Mouse (Mus musculus): Measurements from ENCODE around the gene Grin1. TPM values are rescaled to one million over a fixed set of nuclear protein-coding genes. Genes with fewer than 3 reads are reported as not detected.

Gene Grin1
- polyA plus RNA-seq, 1 experiment from 2014 or later = 0.32 TPM

DNA sequence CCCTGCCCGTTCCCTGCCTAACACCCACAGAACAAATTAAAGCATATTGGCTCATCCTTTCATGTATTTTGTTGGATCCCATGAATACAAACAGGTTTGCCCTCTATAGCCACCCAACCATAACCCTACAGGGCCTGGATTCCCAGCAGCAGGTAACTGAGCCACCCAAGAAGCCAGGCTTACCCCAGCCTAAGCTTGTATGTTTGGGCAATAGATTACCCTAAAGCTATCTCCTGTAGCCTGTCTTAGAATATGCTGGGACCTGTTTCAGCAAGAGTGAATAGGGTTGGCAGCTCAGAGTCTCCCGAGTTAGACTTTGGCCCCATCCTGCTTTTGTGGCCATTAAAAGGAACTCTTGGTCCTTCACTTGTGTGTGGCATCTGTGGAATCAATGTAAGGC is 33.4 kb downstream of the Grin1 start:
- no peak overlapping the region for H3K9ac ChIP-seq (ENCODE audit: low read depth, low read length)
- no peak overlapping the region for H3K27ac ChIP-seq (ENCODE audit: low read depth, low read length)
- H3K36me3 ChIP-seq (ENCODE audit: control insufficient read depth, insufficient read depth, low read length) = peaks cover 47% of the 10 kb centered on the region
- H3K9me3 ChIP-seq (ENCODE audit: control insufficient read depth, low read length) = no peaks in the 10 kb centered on the region
- H3K4me3 ChIP-seq (ENCODE audit: low read length) = no peak overlapping the region
- 0 out of 2 replicates have a peak, but pooled peaks cover 2% of the 10 kb centered on the region for H3K4me1 ChIP-seq (ENCODE audit: control insufficient read depth, insufficient read depth, low read length)
- WGBS = 94% methylated on average over 2 of the region's 2 CpGs
- H3K27me3 ChIP-seq (ENCODE audit: control insufficient read depth, insufficient read depth, low read length) = peaks cover 28% of the 10 kb centered on the region
- H3K4me2 ChIP-seq (replicated peaks; ENCODE audit: low read depth, low read length) = no peak overlapping the region
- no peak for ATAC-seq (ENCODE audit: low FRiP score, low TSS enrichment)

DNA sequence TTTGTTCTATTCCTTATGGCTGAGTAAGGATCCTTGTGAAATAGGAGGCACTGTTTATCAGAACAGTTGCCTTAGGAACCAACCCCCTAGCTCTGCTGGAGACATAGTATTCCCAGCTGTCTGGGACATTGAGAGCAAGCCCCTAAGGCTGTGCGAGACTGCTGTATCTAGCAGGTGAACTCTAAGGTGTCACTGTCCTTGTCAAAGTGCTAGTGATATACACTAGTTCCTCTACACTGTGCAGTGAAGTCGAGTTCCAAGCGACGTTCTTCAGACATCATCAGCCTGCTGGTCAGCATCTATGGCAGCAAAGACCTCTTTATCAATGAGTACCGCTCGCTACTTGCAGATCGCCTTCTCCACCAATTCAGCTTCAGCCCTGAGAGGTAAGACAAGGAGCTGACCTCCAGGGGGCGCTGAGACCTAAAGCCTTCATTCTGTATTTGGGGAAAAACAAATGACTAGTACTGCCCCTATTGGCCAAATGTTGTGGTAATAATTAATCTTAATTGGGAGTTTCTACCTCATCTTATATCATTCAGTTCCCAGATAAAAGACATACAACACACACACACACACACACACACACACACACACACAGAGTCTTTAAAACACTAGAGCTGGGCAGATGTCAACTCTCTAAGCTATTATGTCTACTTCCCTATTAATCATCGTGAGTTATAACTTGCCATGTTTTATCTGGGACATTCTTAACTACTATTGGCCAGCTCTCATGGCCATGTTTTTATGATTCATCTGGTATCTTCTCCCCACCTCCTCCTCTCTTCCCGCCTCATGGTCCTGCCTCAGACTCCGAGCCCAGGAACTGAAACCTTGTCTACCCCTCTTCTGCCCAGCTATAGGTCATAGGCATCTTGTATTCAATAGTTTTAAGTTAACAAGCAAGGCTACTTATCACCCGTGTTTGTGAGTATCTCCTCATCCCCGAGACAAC is 39.8 kb downstream of the Grin1 start:
- no peaks in the 10 kb centered on the region for H3K9me3 ChIP-seq (ENCODE audit: control insufficient read depth, low read length)
- peaks cover 88% of the 10 kb centered on the region for H3K36me3 ChIP-seq (ENCODE audit: control insufficient read depth, insufficient read depth, low read length)
- no peaks in the 10 kb centered on the region for H3K4me1 ChIP-seq (ENCODE audit: control insufficient read depth, insufficient read depth, low read length)
- 68% methylated on average over 13 of the region's 13 CpGs for whole genome bisulfite sequencing
- no peaks in the 10 kb centered on the region for H3K27me3 ChIP-seq (ENCODE audit: control insufficient read depth, insufficient read depth, low read length)
- ATAC-seq (ENCODE audit: low FRiP score, low TSS enrichment) = no peak
- no peak overlapping the region for H3K9ac ChIP-seq (ENCODE audit: low read depth, low read length)
- H3K4me3 ChIP-seq (ENCODE audit: low read length) = no peak overlapping the region
- H3K27ac ChIP-seq (ENCODE audit: low read depth, low read length) = no peak overlapping the region
- no peak overlapping the region for H3K4me2 ChIP-seq (replicated peaks; ENCODE audit: low read depth, low read length)

DNA sequence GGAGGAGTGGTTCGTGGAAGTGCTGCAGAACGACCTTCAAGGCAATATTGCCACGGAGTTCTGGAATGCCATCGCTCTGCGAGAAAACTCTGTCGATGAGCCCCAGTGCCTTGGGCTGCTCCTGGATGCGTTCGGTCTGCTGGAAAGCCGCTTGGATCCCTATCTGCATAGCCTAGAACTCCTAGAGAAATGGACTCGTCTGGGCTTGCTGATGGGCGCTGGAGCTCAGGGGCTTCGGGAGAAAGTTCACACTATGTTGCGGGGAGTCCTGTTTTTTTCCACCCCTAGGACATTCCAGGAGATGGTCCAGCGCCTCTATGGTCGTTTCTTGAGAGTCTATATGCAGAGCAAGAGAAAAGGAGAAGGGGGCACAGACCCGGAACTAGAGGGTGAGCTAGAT is 46.0 kb downstream of the Grin1 start:
- ATAC-seq (ENCODE audit: low FRiP score, low TSS enrichment) = no peak
- Histone ChIP-seq H3K27ac (ENCODE audit: low read depth, low read length) (no peak overlapping the region), H3K36me3 (ENCODE audit: control insufficient read depth, insufficient read depth, low read length) (peaks cover 68% of the 10 kb centered on the region)

DNA sequence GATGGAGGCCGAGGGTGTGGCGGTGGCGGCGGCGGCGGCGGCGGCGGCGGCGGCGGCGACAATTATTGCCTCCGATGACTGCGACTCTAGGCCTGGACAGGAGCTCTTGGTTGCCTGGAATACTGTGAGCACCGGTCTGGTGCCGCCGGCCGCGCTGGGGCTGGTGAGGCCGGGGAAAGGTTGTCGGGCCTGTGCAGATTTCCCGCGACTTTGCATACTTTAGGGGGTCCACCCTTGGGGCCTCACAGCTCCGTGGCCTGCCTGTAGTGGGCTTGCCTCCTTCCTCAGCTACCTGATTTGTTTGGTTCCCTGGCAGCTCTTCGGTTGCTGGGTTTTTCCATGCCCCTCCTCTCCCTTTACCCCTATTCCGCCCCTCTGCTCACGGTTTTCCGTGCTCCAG is 46.5 kb downstream of the Grin1 start:
- peak overlapping the region; percentile 85 for H3K4me2 ChIP-seq (replicated peaks; ENCODE audit: low read depth, low read length)
- WGBS = under 1% methylated on average over 29 of the region's 29 CpGs
- peak overlapping the region; percentile 93 for H3K4me3 ChIP-seq (ENCODE audit: low read length)
- peak; percentile 71 for ATAC-seq (ENCODE audit: low FRiP score, low TSS enrichment)
- peaks cover 18% of the 10 kb centered on the region for H3K4me1 ChIP-seq (ENCODE audit: control insufficient read depth, insufficient read depth, low read length)
- H3K9me3 ChIP-seq (ENCODE audit: control insufficient read depth, low read length) = no peaks in the 10 kb centered on the region
- no peaks in the 10 kb centered on the region for H3K27me3 ChIP-seq (ENCODE audit: control insufficient read depth, insufficient read depth, low read length)
- peaks cover 63% of the 10 kb centered on the region for H3K36me3 ChIP-seq (ENCODE audit: control insufficient read depth, insufficient read depth, low read length)
- no peak overlapping the region for H3K27ac ChIP-seq (ENCODE audit: low read depth, low read length)
- peak overlapping the region; percentile 88 for H3K9ac ChIP-seq (ENCODE audit: low read depth, low read length)

More for the DNA sequence above, 46.0 kb downstream of the Grin1 start:
- Histone ChIP-seq H3K4me2 (replicated peaks; ENCODE audit: low read depth, low read length) (peak overlapping the region; percentile 85), H3K9me3 (ENCODE audit: control insufficient read depth, low read length) (no peaks in the 10 kb centered on the region), H3K4me3 (ENCODE audit: low read length) (peak overlapping the region; percentile 93), H3K27me3 (ENCODE audit: control insufficient read depth, insufficient read depth, low read length) (no peaks in the 10 kb centered on the region), H3K4me1 (ENCODE audit: control insufficient read depth, insufficient read depth, low read length) (peaks cover 18% of the 10 kb centered on the region), H3K9ac (ENCODE audit: low read depth, low read length) (peak overlapping the region; percentile 88)
- WGBS = 33% methylated on average over 16 of the region's 16 CpGs

DNA sequence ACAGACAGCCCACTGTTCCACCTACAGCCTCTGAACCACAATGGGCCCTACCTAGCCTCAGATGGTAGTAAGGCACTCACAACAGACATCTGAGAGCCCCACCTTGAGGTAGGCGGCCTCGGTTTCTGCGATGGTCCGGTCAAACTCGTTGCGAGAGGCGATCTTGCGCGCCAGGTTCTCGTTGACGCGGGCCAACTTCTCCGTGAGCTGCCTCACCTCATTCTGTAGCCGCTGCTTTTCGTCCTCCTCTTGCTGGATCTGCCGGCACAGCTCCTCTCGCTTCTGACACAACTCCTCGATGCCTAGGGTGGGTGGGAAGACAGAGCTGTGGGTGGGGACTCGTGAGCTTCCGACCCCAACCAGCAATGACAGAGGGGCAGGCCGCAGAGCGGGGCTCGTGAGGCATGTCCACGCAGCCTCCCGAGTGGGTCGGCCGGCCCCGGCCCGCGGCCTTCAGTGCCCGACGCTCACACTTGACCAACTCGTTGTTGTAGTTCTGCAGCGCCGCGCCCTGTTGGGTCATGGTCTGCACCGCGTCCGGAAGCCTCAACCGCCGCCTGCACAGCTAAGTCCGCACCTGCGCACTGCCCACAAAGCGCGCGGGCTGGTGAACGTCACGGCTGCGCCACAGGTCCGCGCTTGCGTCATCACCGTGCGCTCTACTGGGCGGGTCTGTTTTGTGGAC is 47.0 kb downstream of the Grin1 start, which contains the start of the genes Ssna1 and Anapc2:
Gene Ssna1, minus strand, starts transcription at position 612 of the 685 bp plus-strand sequence.
Gene Anapc2, plus strand, starts transcription at position 652 of the 685 bp plus-strand sequence.
- WGBS = under 1% methylated on average over 55 of the region's 55 CpGs
- peak within 1 kb of the TSS; percentile 94 for H3K4me2 ChIP-seq (replicated peaks; ENCODE audit: low read depth, low read length)
- H3K4me1 ChIP-seq (ENCODE audit: control insufficient read depth, insufficient read depth, low read length) = peaks cover 18% of the 10 kb centered on the region
- peak within 1 kb of the TSS; percentile 88 for H3K9ac ChIP-seq (ENCODE audit: low read depth, low read length)
- peaks cover 60% of the 10 kb centered on the region for H3K36me3 ChIP-seq (ENCODE audit: control insufficient read depth, insufficient read depth, low read length)
- peak within 1 kb of the TSS; percentile 93 for H3K4me3 ChIP-seq (ENCODE audit: low read length)
- H3K9me3 ChIP-seq (ENCODE audit: control insufficient read depth, low read length) = no peaks in the 10 kb centered on the region
- H3K27ac ChIP-seq (ENCODE audit: low read depth, low read length) = peak within 1 kb of the TSS; percentile 76
- ATAC-seq (ENCODE audit: low FRiP score, low TSS enrichment) = peak; percentile 97
- no peaks in the 10 kb centered on the region for H3K27me3 ChIP-seq (ENCODE audit: control insufficient read depth, insufficient read depth, low read length)

DNA sequence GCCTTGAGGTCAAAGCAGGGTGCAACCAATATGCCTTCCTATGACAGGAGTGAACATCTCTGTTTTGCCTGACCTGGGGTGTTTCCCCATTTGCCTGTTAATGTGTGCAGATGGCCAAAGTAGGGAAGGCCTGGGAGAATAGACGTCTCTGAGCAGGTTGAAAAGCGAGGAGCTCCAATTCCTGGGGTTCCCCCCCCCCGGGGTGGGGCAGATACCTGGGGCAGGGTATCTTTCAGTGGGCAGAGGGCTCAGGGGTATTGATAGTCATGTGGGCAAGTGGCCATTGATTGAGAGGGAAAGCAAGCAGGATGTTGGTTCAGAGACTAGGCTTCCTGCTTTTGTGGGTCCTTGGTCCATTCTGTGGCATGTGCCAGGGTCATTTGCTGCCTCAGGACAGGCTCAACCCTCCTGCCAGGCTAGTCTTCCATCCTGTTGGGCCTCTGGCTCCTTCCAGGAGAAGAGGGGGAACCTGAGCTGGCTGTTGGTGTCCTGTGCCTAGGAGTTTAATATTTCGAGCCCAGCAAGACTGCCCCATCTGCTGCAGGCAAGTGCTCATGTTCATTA is 51.2 kb downstream of the Grin1 start:
- H3K9ac ChIP-seq (ENCODE audit: low read depth, low read length) = no peak overlapping the region
- ATAC-seq (ENCODE audit: low FRiP score, low TSS enrichment) = no peak
- H3K4me3 ChIP-seq (ENCODE audit: low read length) = no peak overlapping the region
- H3K27ac ChIP-seq (ENCODE audit: low read depth, low read length) = no peak overlapping the region
- peaks cover 24% of the 10 kb centered on the region for H3K36me3 ChIP-seq (ENCODE audit: control insufficient read depth, insufficient read depth, low read length)
- peaks cover 24% of the 10 kb centered on the region for H3K4me1 ChIP-seq (ENCODE audit: control insufficient read depth, insufficient read depth, low read length)
- 84% methylated on average over 4 of the region's 4 CpGs for WGBS
- H3K4me2 ChIP-seq (replicated peaks; ENCODE audit: low read depth, low read length) = no peak overlapping the region
- H3K9me3 ChIP-seq (ENCODE audit: control insufficient read depth, low read length) = no peaks in the 10 kb centered on the region
- H3K27me3 ChIP-seq (ENCODE audit: control insufficient read depth, insufficient read depth, low read length) = peaks cover 14% of the 10 kb centered on the region

DNA sequence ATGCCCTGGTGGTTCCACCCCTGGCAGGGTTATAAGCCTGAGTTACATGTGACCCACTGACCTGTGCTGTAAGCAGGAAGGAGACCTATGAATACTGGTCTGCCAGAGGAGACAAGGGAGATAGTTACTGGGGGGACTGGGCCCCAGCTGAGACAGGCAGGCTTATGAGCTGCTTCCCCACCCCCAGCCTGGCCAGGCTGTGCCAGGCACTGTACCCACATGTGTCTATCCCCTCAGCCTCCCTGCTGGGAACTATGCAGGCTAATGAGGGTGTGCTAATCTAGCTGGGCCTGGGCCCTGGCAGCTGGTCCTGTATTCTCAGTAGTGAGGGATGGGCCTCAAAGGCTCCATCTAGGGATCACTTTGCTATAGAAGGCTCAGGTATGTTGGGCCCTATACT is 51.7 kb downstream of the Grin1 start:
- no peak for ATAC-seq (ENCODE audit: low FRiP score, low TSS enrichment)
- Histone ChIP-seq H3K9me3 (ENCODE audit: control insufficient read depth, low read length) (no peaks in the 10 kb centered on the region), H3K9ac (ENCODE audit: low read depth, low read length) (no peak overlapping the region), H3K27ac (ENCODE audit: low read depth, low read length) (no peak overlapping the region), H3K4me1 (ENCODE audit: control insufficient read depth, insufficient read depth, low read length) (peaks cover 24% of the 10 kb centered on the region), H3K36me3 (ENCODE audit: control insufficient read depth, insufficient read depth, low read length) (peaks cover 24% of the 10 kb centered on the region), H3K4me3 (ENCODE audit: low read length) (no peak overlapping the region), H3K4me2 (replicated peaks; ENCODE audit: low read depth, low read length) (no peak overlapping the region), H3K27me3 (ENCODE audit: control insufficient read depth, insufficient read depth, low read length) (peaks cover 14% of the 10 kb centered on the region)

DNA sequence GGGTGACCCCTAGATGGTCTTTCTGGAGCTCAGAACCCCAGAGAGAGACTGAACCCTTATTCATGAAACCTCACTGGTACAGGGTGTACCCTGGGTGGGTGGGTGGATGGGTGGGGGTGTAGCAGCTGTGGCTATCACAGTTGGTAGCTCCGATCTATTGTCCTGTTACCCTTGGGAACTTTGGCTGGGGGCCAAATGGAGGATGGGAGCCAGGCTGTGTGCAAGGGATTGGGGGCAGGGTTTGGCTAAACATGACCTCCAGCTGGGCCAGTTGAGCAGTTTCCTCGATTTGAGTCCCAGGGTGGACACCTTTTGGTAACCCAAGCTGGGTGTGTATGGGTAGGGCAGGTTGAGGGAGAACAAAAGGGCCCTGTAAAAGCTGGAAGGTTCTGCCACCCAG is 52.3 kb downstream of the Grin1 start:
- ATAC-seq (ENCODE audit: low FRiP score, low TSS enrichment) = no peak
- Histone ChIP-seq H3K4me1 (ENCODE audit: control insufficient read depth, insufficient read depth, low read length) (peaks cover 24% of the 10 kb centered on the region), H3K9me3 (ENCODE audit: control insufficient read depth, low read length) (no peaks in the 10 kb centered on the region), H3K4me3 (ENCODE audit: low read length) (no peak overlapping the region), H3K36me3 (ENCODE audit: control insufficient read depth, insufficient read depth, low read length) (peaks cover 24% of the 10 kb centered on the region), H3K9ac (ENCODE audit: low read depth, low read length) (peak overlapping the region; percentile 24; the same call in 1 of the 2 replicates), H3K27ac (ENCODE audit: low read depth, low read length) (no peak overlapping the region), H3K27me3 (ENCODE audit: control insufficient read depth, insufficient read depth, low read length) (peaks cover 14% of the 10 kb centered on the region), H3K4me2 (replicated peaks; ENCODE audit: low read depth, low read length) (no peak overlapping the region)
- WGBS = 28% methylated on average over 2 of the region's 2 CpGs

Measured in kidney, embryonic 14.5 days (tissue).